Mouse (Mus musculus): ENCODE results near the gene Evi2a. TPM values are rescaled to one million over a fixed set of nuclear protein-coding genes. Genes with fewer than 3 reads are reported as not detected.

Evi2a gene
- polyA plus RNA-seq, 1 experiment = not detected

GRCm38 (mm10) chr11:79504506-79504905, 25.9 kb downstream of the Evi2a start:
- no peak for TF ChIP-seq GATA1 (IDR thresholded peaks at IDR 0.05; ENCODE audit: low read length)

GRCm38 (mm10) chr11:79503845-79504244, 26.6 kb downstream of the Evi2a start, which contains the start of gene Omg:
TSS of gene Omg (minus strand) at chr11:79504084.
- no peak for TF ChIP-seq GATA1 (IDR thresholded peaks at IDR 0.05; ENCODE audit: low read length)

GRCm38 (mm10) chr11:79502917-79503316, 27.5 kb downstream of the Evi2a start:
- TF ChIP-seq GATA1 (IDR thresholded peaks at IDR 0.05; ENCODE audit: low read length) = no peak

GRCm38 (mm10) chr11:79494976-79495800, 35.2 kb downstream of the Evi2a start:
- no peak for TF ChIP-seq GATA1 (IDR thresholded peaks at IDR 0.05; ENCODE audit: low read length)

GRCm38 (mm10) chr11:79484721-79485120, 45.7 kb downstream of the Evi2a start:
- no peak for TF ChIP-seq GATA1 (IDR thresholded peaks at IDR 0.05; ENCODE audit: low read length)

GRCm38 (mm10) chr11:79483876-79484528, 46.4 kb downstream of the Evi2a start:
- TF ChIP-seq GATA1 (IDR thresholded peaks at IDR 0.05; ENCODE audit: low read length) = no peak

DNA sequence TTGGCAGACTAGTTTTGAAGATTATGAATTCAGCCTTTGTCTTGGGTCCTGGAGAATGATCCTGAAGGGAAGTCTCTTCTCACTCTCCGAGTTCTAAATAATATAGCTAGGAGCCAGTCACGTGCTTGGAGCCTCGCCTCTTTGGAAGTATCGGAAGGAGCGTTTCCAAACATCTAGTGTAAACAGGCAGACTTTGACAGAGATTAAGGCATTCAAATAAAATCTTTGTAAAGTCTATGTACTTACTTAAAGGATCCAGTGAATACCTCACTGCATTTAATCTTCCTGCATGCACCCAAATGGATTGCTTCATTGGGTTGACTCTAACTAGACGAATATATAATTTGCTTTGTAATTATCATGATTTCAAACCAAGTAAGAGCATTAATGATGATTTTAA, 47.0 kb downstream of the Evi2a start:
- TF ChIP-seq GATA1 (IDR thresholded peaks at IDR 0.05; ENCODE audit: low read length) = no peak

Other genes starting within 250 kb of the Evi2a start
- not detected in 2 replicates for gene Gm9964, start 233.7 kb downstream of the Evi2a start, polyA plus RNA-seq (2012)
- 8.0 and 8.5 TPM in 2 replicates for gene Nf1, start 190.9 kb downstream of the Evi2a start, polyA plus RNA-seq (2012)
- 0.04 TPM in 1 of 2 replicates, not detected in the other for gene Omg, start 26.5 kb downstream of the Evi2a start, polyA plus RNA-seq (2012)
- 1.3 and 1.4 TPM in 2 replicates for gene Evi2b, start 6.8 kb downstream of the Evi2a start, polyA plus RNA-seq (2012)
- 0.02 TPM in 1 of 2 replicates, not detected in the other for gene Evi2, start within 50 bp of the Evi2a start, polyA plus RNA-seq (2012)
- not detected in 2 replicates for gene Rab11fip4, start 60.6 kb upstream of the Evi2a start, polyA plus RNA-seq (2012)

All from G1E-ER4 (cell line).